Mouse (Mus musculus) adrenal gland, postnatal 36 days (tissue): ENCODE measurements around the gene Adra2a. TPM values are rescaled to one million over a fixed set of nuclear protein-coding genes. Genes with fewer than 3 reads are reported as not detected.
A peak's percentile ranks its signal among the peaks of the same experiment; 100 is the strongest.

Experiments used
- DNase-seq, 2 experiments: peaks; one replicate each; pipeline ENCODE4 v3.0.0; 2021; ENCODE audit warnings: mixed read lengths in 1 of 2
- long read RNA-seq, 2 experiments: library from polyadenylated mRNA; stranded (forward); transcript quantifications; one replicate each; pipeline ENCODE4 v2.0.0; 2021; ENCODE audit warnings: borderline sequencing depth in 2 of 2
- total RNA-seq, 2 experiments: library from RNA; stranded (reverse); gene quantifications; 2 replicates each; pipeline ENCODE4 v1.2.3; 2021

Adra2a gene
- total RNA-seq = under 1 TPM; 0.36 to 0.40 TPM
- long read RNA-seq, experiment 1 = 0 reads
- long read RNA-seq, experiment 2, partial matches to known transcripts = 0 of 1 reads
- long read RNA-seq, experiment 2, other reads (novel, unspliced or antisense) = 0 of 1 reads

DNA sequence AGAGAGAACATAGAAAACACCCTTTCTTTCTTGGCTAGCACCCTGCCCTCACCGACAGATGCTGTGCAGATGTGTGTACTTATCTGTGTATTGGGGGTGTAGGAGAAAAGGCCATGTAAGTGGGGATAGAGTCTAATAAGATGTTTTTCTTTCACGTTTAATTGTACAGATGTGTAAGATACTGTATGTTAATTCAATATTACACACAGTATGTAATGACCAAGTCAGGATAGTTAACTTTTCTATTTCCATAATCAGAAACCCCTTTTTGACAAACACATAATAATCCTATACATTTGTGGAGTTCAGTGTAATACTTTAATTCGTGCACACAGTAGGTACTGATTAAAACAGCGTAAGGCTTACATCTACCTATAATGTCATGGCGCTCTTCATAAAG, at the start of gene Adra2a:
Gene Adra2a (plus strand): TSS at position 301 of the 400 bp plus-strand sequence.
- no peak for DNase-seq

DNA sequence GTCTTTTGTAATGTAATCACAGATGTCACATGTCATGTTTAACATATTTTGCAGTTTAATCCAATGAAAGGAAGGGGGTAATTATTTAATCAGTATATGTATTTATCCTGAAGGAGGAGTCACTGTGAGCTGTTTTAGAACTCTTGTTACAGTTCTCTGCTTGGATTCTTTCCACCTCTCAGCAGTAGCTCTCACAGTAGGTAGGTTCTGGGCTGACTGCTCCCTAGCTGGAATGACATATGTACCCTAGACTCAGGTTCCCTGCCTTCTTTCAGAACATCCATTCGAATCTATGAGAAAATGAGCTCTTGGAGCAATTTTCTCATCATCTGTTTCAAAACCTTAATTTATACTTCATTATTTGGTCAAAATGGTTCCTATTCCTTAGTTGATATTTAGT, 49.7 kb upstream of the Adra2a start:
- no peak for DNase-seq

DNA sequence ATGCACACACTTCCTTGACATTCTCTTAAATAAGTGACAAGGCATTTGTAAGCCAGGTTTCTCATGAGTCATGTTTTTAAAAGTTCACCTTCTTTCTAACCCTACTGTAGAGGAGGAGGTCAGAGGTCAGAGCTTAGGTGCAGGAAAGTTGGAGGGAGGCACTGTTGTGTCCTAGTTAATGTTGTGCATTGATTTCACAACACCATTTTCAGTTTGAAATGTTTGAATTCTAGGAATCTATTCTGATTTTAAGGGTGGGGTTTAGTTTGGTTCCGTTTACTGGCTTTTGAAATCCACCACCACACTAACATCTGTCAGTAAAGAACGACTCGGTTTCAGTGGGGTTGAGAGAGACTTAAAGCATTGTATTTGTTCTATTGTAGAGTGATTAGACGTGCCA, 33.0 kb upstream of the Adra2a start:
- DNase-seq = no peak

DNA sequence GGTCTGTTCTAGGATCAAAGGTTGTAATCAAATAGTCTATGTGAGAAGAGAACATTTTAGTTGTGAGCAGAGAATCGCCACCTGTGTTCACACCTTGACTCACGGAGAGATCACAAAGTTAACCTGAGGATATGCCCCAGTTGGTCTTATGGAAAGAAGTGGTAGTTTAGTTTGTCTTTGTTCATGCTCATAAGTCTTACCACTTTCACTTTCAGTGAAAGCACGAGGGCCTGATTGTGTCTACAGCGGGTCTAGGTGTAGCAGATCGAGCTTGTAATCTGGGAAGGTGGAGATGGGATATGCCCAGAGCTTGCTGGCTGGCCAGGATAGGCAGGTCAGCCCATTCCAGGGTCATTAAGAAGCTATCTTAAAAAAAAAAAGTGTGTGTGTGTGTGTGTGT, 29.0 kb upstream of the Adra2a start:
- no peak for DNase-seq

DNA sequence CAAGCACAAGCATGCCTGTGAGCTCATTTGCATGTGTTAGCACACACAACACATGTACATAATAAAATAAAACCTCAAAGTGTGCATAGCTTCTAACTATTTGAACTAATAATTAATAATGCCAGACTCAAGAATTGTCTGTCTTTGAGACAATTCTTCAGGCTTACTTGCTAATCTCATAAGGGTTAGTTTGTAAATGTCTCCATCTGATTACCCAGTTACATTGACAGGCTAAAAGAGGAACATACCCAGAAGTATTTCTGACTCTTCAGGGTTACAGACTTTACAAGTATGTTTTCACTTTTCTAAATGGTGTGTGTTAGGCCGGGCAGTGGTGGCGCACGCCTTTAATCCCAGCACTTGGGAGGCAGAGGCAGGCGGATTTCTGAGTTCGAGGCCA, 28.4 kb upstream of the Adra2a start:
- no peak for DNase-seq

DNA sequence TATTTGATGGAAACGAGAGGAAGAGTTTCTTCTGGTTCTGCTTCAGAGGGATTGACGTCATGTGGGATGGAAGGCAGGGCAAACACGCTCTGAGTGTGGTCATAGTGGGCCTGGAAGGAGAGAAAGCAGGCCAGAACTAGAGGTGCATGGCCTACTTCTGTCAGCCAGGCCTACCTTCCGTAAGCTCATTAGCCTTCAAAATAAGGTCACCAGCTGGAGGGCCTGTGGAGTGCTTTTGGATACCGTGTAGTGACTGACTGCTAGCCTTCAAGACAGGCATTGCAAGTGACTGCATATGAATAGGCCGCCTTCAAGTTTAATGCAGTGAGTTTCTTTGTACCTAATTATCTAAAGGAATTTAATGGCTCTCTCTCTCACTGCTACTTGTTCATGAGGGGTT, 8.9 kb upstream of the Adra2a start:
- DNase-seq = no peak

DNA sequence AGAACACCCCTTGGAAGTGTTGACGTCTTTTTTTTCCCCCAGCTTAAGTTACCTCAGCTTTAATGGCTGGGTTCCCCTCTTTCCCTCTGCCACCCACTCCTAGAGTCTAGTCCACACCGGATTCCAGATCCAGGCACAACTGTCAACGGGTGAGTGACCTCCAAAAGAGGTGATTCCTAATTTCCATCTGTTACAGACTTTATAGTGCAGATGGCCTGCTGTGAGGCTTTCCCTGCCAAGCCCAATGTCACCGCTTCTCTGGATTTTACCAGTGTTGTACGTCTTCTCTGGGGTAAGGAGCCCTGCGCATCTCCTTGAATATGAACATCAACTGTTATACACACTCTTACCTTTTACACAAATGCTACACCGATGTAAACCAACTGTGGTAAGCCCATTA, 4.5 kb upstream of the Adra2a start:
- DNase-seq = no peak

DNA sequence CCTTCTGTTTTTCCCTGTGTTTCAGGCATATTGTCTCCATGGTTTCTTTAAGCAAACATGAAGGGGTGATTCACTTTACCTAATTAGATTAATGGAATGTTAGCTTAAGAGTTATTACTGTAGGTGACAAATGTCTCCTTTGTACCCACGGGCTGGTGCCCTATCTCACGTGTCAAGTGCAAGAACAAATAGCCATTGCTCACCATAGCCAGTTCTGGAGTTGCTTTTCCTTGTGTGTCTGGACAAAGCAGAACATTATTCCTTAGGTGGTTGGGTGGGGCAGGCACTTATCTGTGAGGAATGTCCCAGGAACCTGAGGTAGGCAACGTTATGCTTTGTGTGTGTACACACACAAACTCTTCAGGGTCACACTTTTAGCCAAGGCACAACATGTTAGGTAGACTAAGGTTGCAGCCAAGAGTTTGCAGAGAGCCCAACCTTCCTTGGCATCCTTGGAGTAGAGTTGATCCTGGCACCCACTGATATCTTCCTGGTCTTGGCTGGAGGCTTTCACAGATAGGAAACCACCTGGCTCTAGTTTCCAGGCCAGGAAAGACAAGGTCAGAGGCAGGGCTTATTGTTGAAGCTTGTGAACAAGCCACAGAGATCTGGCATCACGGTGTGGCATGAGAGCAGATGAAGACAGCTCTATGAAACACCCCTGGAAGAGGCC, 3.5 kb upstream of the Adra2a start:
- no peak for DNase-seq

DNA sequence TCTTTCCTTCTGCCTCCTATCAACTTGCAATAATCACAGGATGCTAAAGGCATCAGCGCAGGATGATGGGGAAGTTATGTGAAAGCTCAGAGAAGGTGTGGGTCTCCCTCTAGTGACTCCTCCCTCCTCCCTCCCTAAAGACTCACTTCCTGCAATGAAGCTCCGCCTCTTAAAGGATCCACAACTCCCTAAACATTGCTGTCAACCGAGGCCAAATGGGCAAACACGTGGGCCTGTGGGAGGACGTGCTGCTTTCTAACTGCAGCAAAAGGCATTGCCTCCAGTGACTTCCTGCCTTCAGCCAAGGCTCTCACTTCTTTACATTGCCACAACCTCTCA, 3.0 kb upstream of the Adra2a start:
- no peak for DNase-seq

DNA sequence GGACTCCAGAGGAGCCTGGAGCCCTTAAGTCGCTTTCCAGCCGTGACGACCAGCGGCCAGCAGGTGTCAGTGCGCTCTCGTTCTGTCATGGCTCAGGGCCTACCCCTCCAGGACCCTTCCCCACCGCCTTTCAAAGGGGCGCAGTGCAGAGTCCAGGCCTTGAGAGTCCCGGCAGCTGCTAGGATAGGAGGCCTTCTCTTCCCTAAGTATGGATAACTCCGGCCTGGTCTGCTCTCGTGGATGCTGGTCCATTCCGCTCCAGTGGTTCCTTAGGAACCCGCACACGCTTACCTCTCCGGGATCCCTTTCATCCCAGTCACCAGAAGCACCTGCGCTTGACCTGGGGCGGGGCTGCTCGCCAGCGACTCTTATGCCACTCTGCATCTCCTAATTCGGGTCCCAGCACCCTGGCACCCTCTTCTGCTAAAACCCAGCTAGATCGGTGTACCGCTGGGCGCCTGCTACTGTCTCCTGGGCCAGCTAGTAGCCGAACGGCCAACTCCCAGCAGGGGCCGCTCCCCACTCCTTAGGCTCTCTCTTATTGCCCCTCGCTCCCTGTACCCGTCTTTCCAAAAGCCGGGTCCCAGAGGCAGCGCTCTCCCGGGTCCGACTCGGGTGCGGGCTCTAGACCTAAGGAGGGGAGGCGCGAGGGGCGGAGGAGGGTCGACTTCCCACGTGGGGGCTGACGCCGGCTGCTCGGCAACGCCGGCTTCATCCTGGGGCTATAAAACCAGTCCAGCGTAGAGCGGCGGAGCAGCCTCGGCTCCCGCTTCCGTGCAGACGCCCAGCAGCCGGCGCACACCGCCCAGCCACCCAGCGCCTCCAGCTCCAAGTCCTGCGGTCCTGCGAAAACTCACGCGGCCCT, 788 bp downstream of the Adra2a start:
- peak; percentile 58 to 66 for DNase-seq

DNA sequence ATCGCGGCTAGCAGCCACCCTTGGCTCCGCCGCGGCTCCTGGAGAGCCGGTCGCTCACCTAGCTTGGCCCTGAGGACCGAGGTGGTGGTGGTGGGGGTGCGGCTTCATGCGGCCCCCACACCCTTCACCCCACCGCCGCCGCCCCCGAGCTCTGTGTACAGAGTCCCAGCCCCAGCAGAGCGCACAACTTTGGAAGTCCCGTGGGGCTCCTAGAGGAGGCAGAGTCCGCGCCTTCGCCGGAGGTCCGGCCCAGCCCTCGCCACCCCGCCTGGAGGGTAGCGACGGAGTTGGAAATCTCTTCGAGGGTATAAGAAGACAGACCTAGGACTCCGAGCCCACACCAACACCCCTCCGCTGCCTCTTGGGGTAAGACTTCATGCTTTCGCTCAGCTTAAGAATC, 1.5 kb downstream of the Adra2a start:
- peak in 1 of 2 experiments; percentile 19 for DNase-seq

DNA sequence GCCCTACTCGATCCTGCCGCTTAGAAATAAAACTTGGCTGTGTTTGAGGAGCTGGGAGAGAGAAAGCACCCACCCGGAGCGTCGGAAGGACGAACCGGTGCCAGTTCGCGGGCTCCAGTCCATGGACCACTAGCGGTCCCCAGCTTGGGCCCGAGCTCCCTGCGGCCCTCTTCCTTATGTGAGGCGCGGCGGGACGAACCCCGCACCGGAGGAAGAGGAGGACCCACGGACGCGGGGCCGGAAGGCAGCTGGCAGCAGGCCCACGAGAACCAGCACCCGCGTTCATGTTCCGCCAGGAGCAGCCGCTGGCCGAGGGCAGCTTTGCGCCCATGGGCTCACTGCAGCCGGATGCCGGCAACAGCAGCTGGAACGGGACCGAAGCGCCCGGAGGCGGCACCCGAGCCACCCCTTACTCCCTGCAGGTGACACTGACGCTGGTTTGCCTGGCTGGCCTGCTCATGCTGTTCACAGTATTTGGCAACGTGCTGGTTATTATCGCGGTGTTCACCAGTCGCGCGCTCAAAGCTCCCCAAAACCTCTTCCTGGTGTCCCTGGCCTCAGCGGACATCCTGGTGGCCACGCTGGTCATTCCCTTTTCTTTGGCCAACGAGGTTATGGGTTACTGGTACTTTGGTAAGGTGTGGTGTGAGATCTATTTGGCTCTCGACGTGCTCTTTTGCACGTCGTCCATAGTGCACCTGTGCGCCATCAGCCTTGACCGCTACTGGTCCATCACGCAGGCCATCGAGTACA, 2.2 kb downstream of the Adra2a start:
- DNase-seq = peak; percentile 17 to 40

DNA sequence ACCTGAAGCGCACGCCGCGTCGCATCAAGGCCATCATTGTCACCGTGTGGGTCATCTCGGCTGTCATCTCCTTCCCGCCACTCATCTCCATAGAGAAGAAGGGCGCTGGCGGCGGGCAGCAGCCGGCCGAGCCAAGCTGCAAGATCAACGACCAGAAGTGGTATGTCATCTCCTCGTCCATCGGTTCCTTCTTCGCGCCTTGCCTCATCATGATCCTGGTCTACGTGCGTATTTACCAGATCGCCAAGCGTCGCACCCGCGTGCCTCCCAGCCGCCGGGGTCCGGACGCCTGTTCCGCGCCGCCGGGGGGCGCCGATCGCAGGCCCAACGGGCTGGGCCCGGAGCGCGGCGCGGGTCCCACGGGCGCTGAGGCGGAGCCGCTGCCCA, 2.7 kb downstream of the Adra2a start:
- no peak for DNase-seq

DNA sequence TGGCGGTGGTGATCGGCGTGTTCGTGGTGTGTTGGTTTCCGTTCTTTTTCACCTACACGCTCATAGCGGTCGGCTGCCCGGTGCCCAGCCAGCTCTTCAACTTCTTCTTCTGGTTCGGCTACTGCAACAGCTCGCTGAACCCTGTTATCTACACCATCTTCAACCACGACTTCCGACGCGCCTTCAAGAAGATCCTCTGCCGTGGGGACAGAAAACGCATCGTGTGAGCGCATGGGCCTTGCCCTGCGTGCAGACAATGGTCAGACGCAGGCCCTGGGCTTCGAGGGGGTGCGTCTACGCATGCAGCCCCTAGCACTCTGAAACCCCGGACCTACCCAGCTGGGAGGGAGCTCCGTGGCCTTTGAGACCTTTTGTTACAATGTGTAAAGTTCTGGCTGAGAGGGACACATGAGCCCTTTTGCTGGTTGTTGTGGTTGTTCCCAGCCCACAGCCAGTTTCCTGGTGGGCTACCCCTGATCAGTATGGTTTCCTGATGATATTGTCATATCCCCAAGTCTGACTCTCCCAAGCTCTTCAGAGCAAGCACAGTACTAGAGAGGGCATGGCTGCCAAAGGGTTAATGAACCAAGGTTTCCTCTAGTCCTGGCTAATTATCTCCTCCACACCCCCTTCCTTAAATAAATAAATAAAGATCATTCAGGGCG, 3.6 kb downstream of the Adra2a start:
- DNase-seq = no peak

DNA sequence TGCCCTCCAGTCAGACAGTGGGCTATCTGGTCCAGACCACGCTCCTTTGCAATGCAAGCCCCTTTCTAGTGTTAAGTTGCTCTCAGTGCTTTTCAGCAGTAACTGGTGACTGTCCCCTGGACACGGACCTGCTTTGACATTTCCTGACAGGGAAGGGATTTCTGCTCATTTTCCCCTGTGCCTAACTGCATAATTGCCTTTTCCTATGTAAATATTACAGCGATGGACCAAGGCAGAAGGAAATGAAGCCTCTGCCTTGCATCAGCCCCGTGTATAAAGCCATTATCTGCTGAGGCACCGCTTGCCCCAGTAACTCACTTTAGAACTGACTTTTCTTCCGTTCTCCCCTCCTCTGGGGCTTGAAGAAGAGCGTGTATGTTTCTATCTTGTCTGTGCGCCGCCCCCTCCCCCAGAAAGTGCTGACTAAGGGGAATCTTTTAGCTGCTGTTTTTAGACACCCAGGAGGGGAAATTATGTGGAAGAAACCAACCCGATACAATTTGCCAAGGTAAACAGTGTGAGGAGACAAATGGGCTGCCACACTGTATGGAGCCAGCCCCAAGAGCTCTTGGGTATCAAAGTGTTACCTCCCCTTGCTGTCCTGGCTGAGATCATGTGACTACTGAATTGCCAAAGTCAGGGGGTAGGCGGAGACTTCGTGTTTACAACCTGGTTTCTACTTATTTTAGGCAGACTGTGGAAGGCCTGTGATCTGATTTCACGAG, 4.4 kb downstream of the Adra2a start:
- no peak for DNase-seq

DNA sequence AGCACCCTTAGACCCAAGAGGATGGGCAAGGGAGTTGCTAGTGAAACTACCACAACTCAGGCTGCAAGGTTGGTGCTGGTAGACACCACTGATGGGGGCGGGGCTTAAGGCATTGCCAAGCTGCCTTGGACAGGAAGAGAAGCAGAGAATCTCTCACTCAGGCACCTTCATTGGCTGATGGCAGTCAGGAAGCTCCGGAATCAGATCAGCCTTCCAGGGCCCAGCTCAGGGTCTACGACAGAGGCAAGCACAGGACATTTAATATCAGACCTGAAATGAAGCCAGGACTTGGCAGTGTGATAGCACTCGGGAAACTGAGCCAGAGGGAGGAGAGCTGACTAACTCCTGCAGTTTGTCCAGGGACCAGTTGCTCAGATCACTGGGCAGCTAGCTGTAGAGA, 7.7 kb downstream of the Adra2a start:
- DNase-seq = no peak

DNA sequence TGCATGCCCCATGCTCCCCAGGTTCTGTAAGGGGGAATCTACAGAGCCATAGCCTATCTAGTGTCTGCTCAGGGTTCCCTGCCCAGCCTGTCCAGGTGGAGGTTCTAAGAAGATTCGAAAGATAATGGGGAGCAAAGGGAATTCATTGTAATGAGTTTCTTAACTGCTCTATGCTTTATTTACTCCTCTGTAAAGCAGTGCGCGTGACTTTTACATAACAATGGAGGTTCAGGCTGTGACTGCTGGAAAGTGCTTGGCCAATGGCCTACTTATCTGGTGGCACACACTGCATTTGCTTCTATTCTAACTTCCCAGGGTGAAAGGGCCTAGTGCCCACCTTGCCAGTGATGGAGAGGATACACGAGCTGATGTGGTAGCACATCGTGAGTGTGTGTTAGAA, 11.9 kb downstream of the Adra2a start:
- DNase-seq = no peak

DNA sequence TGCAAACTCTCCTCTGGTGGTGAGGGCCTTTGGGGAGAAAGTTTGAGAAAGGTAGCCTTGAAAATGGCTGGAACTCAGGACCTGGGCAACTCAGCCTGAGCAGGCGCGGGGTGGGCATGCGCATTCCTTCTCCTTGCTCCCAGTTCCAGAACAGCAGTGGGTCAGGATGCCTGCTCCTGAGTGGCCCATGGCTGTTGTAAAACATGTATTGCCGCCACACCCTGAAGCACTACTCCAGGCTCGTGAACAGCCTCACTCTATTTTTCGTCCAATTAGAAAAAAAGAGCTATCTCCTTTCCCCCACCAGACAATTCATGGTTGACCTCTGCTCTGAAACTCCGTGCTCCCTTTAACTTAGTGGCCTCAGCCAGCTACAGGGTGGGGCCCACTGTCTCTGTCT, 24.5 kb downstream of the Adra2a start:
- no peak for DNase-seq

DNA sequence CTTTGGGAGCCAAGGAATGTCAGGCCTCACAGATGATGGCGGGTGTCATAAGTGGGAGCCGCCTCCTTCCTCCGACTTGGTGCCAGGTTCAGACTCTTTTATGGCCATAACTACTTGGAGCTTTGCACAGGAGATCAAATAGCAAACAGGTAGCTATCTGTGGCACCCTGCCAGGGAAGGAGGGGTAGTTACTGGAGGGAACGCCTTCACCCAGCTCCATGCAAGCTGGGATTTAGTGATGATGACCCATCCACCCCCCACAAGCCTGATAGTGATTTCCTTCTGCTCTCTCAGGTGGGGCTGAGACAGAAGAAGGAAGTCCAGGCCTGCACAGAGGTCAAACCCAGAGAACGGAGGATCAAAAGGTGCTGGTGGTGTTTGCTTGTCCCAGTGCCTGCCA, 26.6 kb downstream of the Adra2a start:
- no peak for DNase-seq

DNA sequence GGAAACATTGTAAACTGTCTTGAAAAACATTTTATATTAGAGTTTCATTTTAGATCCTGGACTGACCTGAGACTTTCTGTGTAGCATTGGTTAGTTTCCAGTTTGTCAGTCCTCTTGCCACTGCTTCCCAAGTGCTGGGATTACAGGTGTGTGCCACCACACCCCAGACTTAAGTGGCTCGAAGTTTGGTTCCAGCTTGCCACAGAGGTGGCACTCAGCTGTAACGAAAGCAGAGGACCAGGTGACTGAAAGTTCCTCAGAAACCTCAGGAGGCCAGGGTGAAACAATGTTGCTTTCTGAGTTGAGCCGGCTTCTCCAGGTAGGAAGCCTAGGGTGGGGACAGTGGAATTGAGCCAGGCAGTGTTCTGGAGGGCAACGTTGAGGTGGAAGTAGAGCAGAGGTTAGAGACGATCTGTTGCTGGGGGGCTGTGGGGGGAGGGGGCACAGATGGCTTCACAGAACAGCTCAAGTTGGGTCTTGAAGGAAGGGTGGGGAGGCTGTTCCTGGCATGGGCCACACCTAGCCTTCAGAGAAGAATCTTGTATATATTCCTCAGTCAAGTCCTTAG, 28.4 kb downstream of the Adra2a start:
- no peak for DNase-seq
